Mouse (Mus musculus) C2C12 (cell line): ENCODE results near the gene Styxl1.

ENCODE experiments used
- CEBPB ChIP-seq: IDR thresholded peaks from one replicate; pipeline ENCODE4 v1.6.1; 2011; ENCODE audit warnings: low read depth, mild to moderate bottlenecking, control low read depth, moderate library complexity
- CTCF ChIP-seq: IDR thresholded peaks from one replicate; pipeline ENCODE4 v1.5.1; 2011; ENCODE audit not compliant: control insufficient read depth, insufficient read depth, insufficient read length
- FOSL1 ChIP-seq: IDR thresholded peaks from one replicate; pipeline ENCODE4 v1.8.0; 2011; ENCODE audit warnings: mild to moderate bottlenecking, low read length; ENCODE audit not compliant: poor library complexity, insufficient read depth, severe bottlenecking
- MAX ChIP-seq: IDR thresholded peaks from one replicate; pipeline ENCODE4 v1.6.1; 2011; ENCODE audit warnings: mild to moderate bottlenecking, control low read depth
- MYOD1 ChIP-seq: IDR thresholded peaks from one replicate; pipeline ENCODE4 v1.6.1; 2011; ENCODE audit warnings: low read depth; ENCODE audit not compliant: control insufficient read depth, insufficient read length
- MYOG ChIP-seq: IDR thresholded peaks from one replicate; pipeline ENCODE4 v1.6.1; 2011; ENCODE audit not compliant: control insufficient read depth, insufficient read length; ENCODE audit errors: extremely low read depth
- USF1 ChIP-seq: IDR thresholded peaks from one replicate; pipeline ENCODE4 v1.6.1; 2011; ENCODE audit warnings: low read depth, mild to moderate bottlenecking, control low read depth, moderate library complexity

DNA sequence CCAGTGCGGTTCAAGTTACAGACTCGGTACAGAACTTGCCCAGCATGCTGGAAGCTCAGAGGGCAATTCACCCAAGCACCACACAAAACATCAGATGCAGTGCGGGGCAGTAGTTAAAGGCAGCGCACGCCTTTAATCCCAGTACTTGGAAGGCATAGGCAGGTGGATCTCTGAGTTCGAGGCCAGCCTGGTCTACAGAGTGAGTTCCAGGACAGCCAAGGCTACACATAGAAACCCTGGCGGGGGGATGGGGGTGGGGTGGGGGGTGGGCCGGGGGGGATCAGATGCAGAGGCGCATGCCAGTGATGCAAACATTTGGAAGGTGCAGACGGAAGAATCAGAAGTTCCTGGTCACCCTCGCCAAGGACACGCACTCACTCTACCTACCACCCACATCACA, 33.4 kb downstream of the Styxl1 start:
- no peak for TF ChIP-seq MAX
- no peak for TF ChIP-seq CTCF
- no peak for TF ChIP-seq USF1
- no peak for TF ChIP-seq CEBPB
- no peak for TF ChIP-seq MYOG
- no peak for TF ChIP-seq MYOD1
- no peak for TF ChIP-seq FOSL1
